Mouse (Mus musculus) embryonic fibroblast, embryonic 13.5 days (primary cell): ENCODE measurements around the gene Itk.

Source experiments
- CTCF ChIP-seq: IDR thresholded peaks from 2 replicates; pipeline ENCODE4 v1.5.1; 2011; ENCODE audit warnings: mild to moderate bottlenecking, control low read depth, low read length, moderate library complexity, borderline replicate concordance; ENCODE audit not compliant: insufficient read depth
- POLR2A ChIP-seq: IDR thresholded peaks from 2 replicates; pipeline ENCODE4 v1.6.1; 2011; ENCODE audit warnings: low read depth, mild to moderate bottlenecking, control low read depth, low read length, moderate library complexity

DNA sequence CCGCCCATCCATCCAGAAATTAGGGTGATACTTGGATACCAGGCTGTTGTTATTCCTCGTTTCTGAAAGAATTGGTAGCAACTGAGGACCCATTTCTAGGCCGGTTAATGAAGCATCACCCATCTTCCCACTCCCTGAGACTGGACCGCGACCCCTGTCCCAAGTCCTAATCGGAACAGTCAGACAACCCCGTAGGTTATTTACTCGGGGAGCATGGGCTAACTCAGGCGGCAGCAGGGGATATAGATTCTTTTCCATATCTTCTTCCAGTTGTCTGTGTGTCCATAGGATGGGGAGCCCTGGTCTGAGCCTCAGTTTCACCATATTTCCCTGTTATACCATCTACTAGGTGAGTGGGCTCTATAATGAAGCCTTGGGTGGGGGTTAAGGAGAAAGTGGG lies 25.5 kb downstream of the Itk start:
- TF ChIP-seq CTCF (no peak), POLR2A (no peak)
